Mouse (Mus musculus) spleen, postnatal 0 days (tissue): ENCODE results near the gene Gm4340. TPM values are rescaled to one million over a fixed set of nuclear protein-coding genes. Genes with fewer than 3 reads are reported as not detected.

Source experiments
- polyA plus RNA-seq: library from polyadenylated mRNA; unstranded; fragments of >200 nt; fragmentation: Nextera tagmentation; extraction: Ambion mirVana; gene quantifications from 2 replicates; pipeline ENCODE4 v1.2.1, GENCODE M21; 2015

Gm4340 gene
- polyA plus RNA-seq, result not detected in 2 replicates

GRCm38 (mm10) chr10:104193742-104194141, at the start of gene Gm4340:
Gene Gm4340, plus strand, starts transcription at chr10:104194042.

GRCm38 (mm10) chr10:104151197-104151596, 42.6 kb upstream of the Gm4340 start, which contains the start of gene Gm6763:
Gene Gm6763, plus strand, starts transcription at chr10:104151497.

GRCm38 (mm10) chr10:104159706-104160105, 34.1 kb upstream of the Gm4340 start, which contains the start of gene Gm8764:
Gene Gm8764, plus strand, starts transcription at chr10:104160006.

GRCm38 (mm10) chr10:104168215-104168614, 25.6 kb upstream of the Gm4340 start, which contains the start of gene Gm21304:
Gene Gm21304, plus strand, starts transcription at chr10:104168515.

GRCm38 (mm10) chr10:104176724-104177123, 17.1 kb upstream of the Gm4340 start, which contains the start of gene Gm21312:
Gene Gm21312, plus strand, starts transcription at chr10:104177024.

GRCm38 (mm10) chr10:104185233-104185632, 8.6 kb upstream of the Gm4340 start, which contains the start of gene Gm20765:
Gene Gm20765, plus strand, starts transcription at chr10:104185533.

Other genes with a start within 250 kb of the Gm4340 start
- gene Gm21293, start 51.1 kb upstream of the Gm4340 start, polyA plus RNA-seq, result not detected in 2 replicates
- gene Gm6763, start 42.5 kb upstream of the Gm4340 start, polyA plus RNA-seq, result not detected in 2 replicates
- not detected in 2 replicates for gene Gm8764, start 34.0 kb upstream of the Gm4340 start, polyA plus RNA-seq
- not detected in 2 replicates for gene Gm21304, start 25.5 kb upstream of the Gm4340 start, polyA plus RNA-seq
- not detected in 2 replicates for gene Gm21312, start 17.0 kb upstream of the Gm4340 start, polyA plus RNA-seq
- not detected in 2 replicates for gene Gm20765, start 8.5 kb upstream of the Gm4340 start, polyA plus RNA-seq